Mouse (Mus musculus) lung, postnatal 0 days (tissue): Measurements from ENCODE around the gene Rin1. TPM values are rescaled to one million over a fixed set of nuclear protein-coding genes. Genes with fewer than 3 reads are reported as not detected.

Source experiments
- ATAC-seq: fragments of 200-750 bp; cut with Nextera tagmentation; 2 replicates; pipeline ENCODE4 v1.8.0; 2017; ENCODE audit warnings: moderate library complexity
- DNase-seq: peaks from one replicate; pipeline ENCODE4 v3.0.0-alpha.2; 2016; ENCODE audit warnings: low spot score
- H3K27ac ChIP-seq: fragments of 300-500 bp; sonication (generic); 2 replicates; pipeline ENCODE4 v1.5.1; 2014; ENCODE audit warnings: antibody characterized with exemption, mild to moderate bottlenecking, low read length, mixed read lengths
- H3K27me3 ChIP-seq: fragments of 300-500 bp; sonication (generic); replicated peaks from 2 replicates; pipeline ENCODE4 v1.6.1; 2014; ENCODE audit warnings: low read length, mixed read lengths; ENCODE audit not compliant: insufficient read depth
- H3K36me3 ChIP-seq: fragments of 300-500 bp; sonication (generic); 2 replicates; pipeline ENCODE4 v1.6.1; 2014; ENCODE audit warnings: low read length, mixed read lengths; ENCODE audit not compliant: insufficient read depth
- H3K4me1 ChIP-seq: fragments of 300-500 bp; sonication (generic); 2 replicates; pipeline ENCODE4 v1.6.1; 2014; ENCODE audit warnings: antibody characterized with exemption, low read depth, low read length, mixed read lengths; ENCODE audit not compliant: insufficient read depth
- H3K4me2 ChIP-seq: fragments of 300-500 bp; sonication (generic); replicated peaks from 2 replicates; pipeline ENCODE4 v1.6.1; 2014; ENCODE audit warnings: low read depth, mild to moderate bottlenecking, low read length, moderate library complexity, mixed read lengths
- H3K4me3 ChIP-seq: fragments of 300-500 bp; sonication (generic); 2 replicates; pipeline ENCODE4 v1.5.1; 2014; ENCODE audit warnings: low read depth, low read length
- H3K9ac ChIP-seq: fragments of 300-500 bp; sonication (generic); replicated peaks from 2 replicates; pipeline ENCODE4 v1.6.1; 2014; ENCODE audit warnings: low read depth, mild to moderate bottlenecking
- H3K9me3 ChIP-seq: fragments of 300-500 bp; sonication (generic); 2 replicates; pipeline ENCODE4 v1.6.1; 2016; ENCODE audit warnings: low read length, mixed read lengths
- CTCF ChIP-seq: IDR thresholded peaks from 2 replicates; pipeline ENCODE4 v1.5.1; 2016; ENCODE audit warnings: antibody characterized with exemption, mild to moderate bottlenecking
- EP300 ChIP-seq: IDR thresholded peaks from 2 replicates; pipeline ENCODE4 v1.6.1; 2016; ENCODE audit warnings: antibody characterized with exemption, mild to moderate bottlenecking, control low read depth
- WGBS: fragments of 180-500 bp; shearing (Covaris S2); extraction: QIAGEN DNeasy Blood & Tissue Kit; methylation state at CpG from one replicate; pipeline ENCODE4 v1.1.7; 2014; 5-methylcytosine and 5-hydroxymethylcytosine counted together
- polyA plus RNA-seq: library from polyadenylated mRNA; unstranded; fragments of >200 nt; fragmentation: Nextera tagmentation; extraction: Ambion mirVana; gene quantifications from 2 replicates; pipeline ENCODE4 v1.2.1, GENCODE M21; 2015

Rin1 gene
- polyA plus RNA-seq, 1 experiment from 2014 or later, result 1.7 TPM

GRCm38 (mm10) chr19:5016221-5016742 lies 34.0 kb upstream of the Rin1 start:
- DNase-seq, result peak; percentile 64
- Histone ChIP-seq H3K4me1 (no peaks in the 10 kb centered on the region), H3K27ac (peak overlapping the region; percentile 38; the same call in 1 of the 2 replicates), H3K27me3 (no peaks in the 10 kb centered on the region), H3K36me3 (no peaks in the 10 kb centered on the region), H3K9me3 (no peaks in the 10 kb centered on the region), H3K4me2 (peak overlapping the region; percentile 27; the same call in 1 of the 2 replicates), H3K9ac (no peak overlapping the region), H3K4me3 (no peak overlapping the region)
- ATAC-seq, result peak; percentile 84
- no peak; the same call in 1 of the 2 replicates for TF ChIP-seq EP300
- 19% methylated on average over 10 of the region's 10 CpGs for WGBS

DNA sequence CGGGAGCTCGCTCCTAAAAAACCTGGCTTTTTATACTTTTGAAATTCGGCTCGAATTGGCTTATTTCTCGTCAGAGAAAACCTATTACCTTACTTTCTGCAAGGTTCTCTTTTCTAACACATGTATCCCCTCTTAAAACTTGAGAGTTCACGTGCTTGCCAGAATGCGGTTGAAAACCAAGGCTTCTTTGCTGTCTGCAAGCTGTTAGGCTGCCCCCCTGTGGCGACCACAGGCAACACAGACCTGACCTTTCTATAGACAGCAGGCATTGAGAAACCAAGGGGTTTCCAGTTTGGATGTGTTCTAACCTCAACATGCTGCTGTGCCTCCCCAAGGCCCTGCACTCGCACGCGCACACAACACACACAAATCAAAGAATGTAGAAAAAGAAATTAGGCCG lies 33.5 kb upstream of the Rin1 start:
- 24% methylated on average over 12 of the region's 12 CpGs for WGBS
- Histone ChIP-seq H3K4me3 (no peak overlapping the region), H3K27me3 (no peaks in the 10 kb centered on the region), H3K4me2 (peak overlapping the region; percentile 27; the same call in 1 of the 2 replicates), H3K4me1 (no peaks in the 10 kb centered on the region), H3K9ac (no peak overlapping the region), H3K27ac (peak overlapping the region; percentile 38; the same call in 1 of the 2 replicates), H3K36me3 (no peaks in the 10 kb centered on the region), H3K9me3 (no peaks in the 10 kb centered on the region)
- ATAC-seq (peak; percentile 74), DNase-seq (peak; percentile 88)
- TF ChIP-seq EP300, result no peak
- peak; percentile 84 for TF ChIP-seq CTCF

- H3K27ac ChIP-seq, result no peak overlapping the region
These were observed 32.7 kb upstream of the Rin1 start for GRCm38 (mm10) chr19:5017611-5018010.

DNA sequence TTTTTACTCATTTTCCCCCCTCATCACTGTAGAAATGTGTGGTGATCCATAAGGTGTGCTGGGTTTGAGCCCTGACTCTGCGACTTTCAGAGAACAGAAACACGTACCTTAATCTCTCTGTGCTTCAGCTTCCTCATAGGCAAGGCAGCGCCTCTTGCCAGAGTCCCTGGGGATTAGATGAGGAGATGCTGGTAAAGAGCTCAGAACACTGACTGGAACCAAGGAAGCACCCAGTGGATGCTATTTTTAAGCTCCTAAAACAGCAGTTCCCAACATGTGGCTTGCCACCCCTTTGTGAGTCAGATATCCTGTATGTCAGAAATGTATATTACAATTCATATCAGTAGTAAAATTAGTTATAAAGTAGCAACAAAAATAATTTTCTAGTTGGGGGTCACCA lies 32.1 kb upstream of the Rin1 start:
- Histone ChIP-seq H3K27ac (no peak overlapping the region), H3K4me3 (no peak overlapping the region), H3K4me2 (no peak overlapping the region), H3K4me1 (no peaks in the 10 kb centered on the region), H3K9me3 (no peaks in the 10 kb centered on the region), H3K36me3 (no peaks in the 10 kb centered on the region), H3K9ac (no peak overlapping the region), H3K27me3 (no peaks in the 10 kb centered on the region)
- no peak for ATAC-seq
- TF ChIP-seq CTCF, result no peak
- TF ChIP-seq EP300, result no peak
- no peak for DNase-seq
- WGBS, result 79% methylated on average over 3 of the region's 3 CpGs

More at GRCm38 (mm10) chr19:5017611-5018010, 32.7 kb upstream of the Rin1 start:
- H3K36me3 ChIP-seq, result no peaks in the 10 kb centered on the region
- H3K9ac ChIP-seq, result no peak overlapping the region
- H3K4me1 ChIP-seq, result no peaks in the 10 kb centered on the region
- no peak for ATAC-seq
- no peak overlapping the region for H3K4me2 ChIP-seq
- WGBS, result 68% methylated on average over 4 of the region's 4 CpGs
- TF ChIP-seq EP300 (no peak), CTCF (no peak)
- H3K27me3 ChIP-seq, result no peaks in the 10 kb centered on the region
- no peaks in the 10 kb centered on the region for H3K9me3 ChIP-seq
- no peak overlapping the region for H3K4me3 ChIP-seq
- no peak for DNase-seq

DNA sequence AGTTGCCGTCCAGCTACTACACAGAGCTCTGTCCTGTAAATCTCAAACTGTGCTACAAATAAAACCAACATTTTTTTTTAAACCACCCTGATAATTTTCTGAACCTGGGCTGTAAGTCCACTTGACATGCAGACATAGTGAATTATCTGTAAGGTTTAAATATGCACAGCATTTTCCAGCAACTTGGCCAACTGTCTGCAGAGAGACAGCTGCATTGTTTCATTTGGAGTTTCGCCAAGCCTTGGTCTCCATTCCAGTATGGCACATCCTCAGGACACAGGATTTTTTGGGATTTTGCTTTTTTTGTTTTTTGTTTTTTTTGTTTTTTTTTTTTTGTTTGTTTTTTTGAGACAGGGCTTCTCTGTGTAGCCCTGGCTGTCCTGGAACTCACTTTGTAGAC lies 28.9 kb upstream of the Rin1 start:
- TF ChIP-seq EP300, result no peak
- no peak for TF ChIP-seq CTCF
- no peaks in the 10 kb centered on the region for H3K36me3 ChIP-seq
- no peaks in the 10 kb centered on the region for H3K4me1 ChIP-seq
- no peak overlapping the region for H3K4me3 ChIP-seq
- H3K9ac ChIP-seq, result no peak overlapping the region
- H3K27me3 ChIP-seq, result no peaks in the 10 kb centered on the region
- H3K27ac ChIP-seq, result no peak overlapping the region
- DNase-seq (no peak), ATAC-seq (no peak)
- 75% methylated on average over 2 of the region's 2 CpGs for WGBS
- no peaks in the 10 kb centered on the region for H3K9me3 ChIP-seq
- no peak overlapping the region for H3K4me2 ChIP-seq

DNA sequence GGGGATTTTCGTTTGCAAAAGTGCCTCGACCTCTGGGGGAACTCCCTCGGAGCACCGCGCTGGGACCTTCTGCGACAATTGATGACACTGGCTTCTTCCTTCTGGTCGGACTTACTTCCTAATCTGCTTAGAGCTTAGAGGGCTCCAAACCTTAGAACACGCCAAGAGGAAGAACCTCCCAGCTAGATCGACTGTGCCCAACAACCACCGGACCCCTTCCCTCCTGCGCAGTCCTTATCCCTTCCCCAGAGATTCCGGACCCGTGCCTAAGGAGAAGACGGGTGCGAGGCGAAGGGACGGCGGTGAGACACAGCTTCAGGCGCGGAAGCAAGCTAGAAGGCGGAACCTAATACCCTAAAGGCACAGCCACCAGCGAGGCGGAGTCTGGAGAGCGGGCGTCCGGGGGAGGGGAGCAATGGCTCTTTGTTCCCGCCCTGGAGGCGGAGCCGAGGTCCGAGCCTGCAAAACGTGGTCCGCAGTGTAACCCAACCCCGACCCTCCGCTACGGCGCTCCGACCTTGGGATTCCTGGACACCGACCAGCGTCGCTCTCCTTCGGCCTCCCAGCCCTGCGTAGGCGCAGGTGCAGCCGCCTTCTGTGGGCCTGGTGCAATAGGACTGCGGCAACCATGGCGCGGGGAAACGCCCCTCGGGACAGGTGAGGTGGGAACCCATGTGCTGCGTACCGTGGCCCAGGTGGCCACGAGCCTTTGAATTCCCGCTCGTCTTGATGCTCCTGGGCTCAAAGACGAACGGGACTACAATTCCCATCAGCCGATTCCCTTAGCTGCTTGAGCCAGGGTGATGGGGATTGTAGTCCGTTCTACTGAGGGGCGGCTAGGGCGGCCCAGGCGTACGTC lies 26.4 kb upstream of the Rin1 start, which contains the start of gene Slc29a2:
Gene Slc29a2, plus strand, starts transcription at position 240 of the 859 bp plus-strand sequence.
- H3K36me3 ChIP-seq, result no peaks in the 10 kb centered on the region
- under 1% methylated on average over 62 of the region's 62 CpGs for WGBS
- TF ChIP-seq EP300 (no peak), CTCF (no peak)

More for the DNA sequence above, 26.4 kb upstream of the Rin1 start, which contains the start of gene Slc29a2:
- H3K9me3 ChIP-seq, result no peaks in the 10 kb centered on the region
- peak within 1 kb of the TSS; percentile 74 for H3K27ac ChIP-seq
- no peaks in the 10 kb centered on the region for H3K4me1 ChIP-seq
- H3K27me3 ChIP-seq, result no peaks in the 10 kb centered on the region
- ATAC-seq, result peak; percentile 98
- peak within 1 kb of the TSS; percentile 46 for H3K9ac ChIP-seq
- peak within 1 kb of the TSS; percentile 95 for H3K4me2 ChIP-seq
- DNase-seq, result peak; percentile 95
- H3K4me3 ChIP-seq, result peak within 1 kb of the TSS; percentile 60
